Mouse (Mus musculus) c-Kit-positive CD71-positive TER-119-negative erythroid progenitor cells, embryonic 14.5 days (primary cell): ENCODE measurements around the gene Trip11.
"Not testable (repeated sequence)": the region's sequence is repeated elsewhere in the genome, so short reads cannot be mapped to it uniquely, and the experiment has no call there.

Experiments
- DNase-seq: peaks from one replicate; pipeline ENCODE4 v3.0.0-alpha.2; 2013; ENCODE audit warnings: low read depth

Gene Trip11

DNA sequence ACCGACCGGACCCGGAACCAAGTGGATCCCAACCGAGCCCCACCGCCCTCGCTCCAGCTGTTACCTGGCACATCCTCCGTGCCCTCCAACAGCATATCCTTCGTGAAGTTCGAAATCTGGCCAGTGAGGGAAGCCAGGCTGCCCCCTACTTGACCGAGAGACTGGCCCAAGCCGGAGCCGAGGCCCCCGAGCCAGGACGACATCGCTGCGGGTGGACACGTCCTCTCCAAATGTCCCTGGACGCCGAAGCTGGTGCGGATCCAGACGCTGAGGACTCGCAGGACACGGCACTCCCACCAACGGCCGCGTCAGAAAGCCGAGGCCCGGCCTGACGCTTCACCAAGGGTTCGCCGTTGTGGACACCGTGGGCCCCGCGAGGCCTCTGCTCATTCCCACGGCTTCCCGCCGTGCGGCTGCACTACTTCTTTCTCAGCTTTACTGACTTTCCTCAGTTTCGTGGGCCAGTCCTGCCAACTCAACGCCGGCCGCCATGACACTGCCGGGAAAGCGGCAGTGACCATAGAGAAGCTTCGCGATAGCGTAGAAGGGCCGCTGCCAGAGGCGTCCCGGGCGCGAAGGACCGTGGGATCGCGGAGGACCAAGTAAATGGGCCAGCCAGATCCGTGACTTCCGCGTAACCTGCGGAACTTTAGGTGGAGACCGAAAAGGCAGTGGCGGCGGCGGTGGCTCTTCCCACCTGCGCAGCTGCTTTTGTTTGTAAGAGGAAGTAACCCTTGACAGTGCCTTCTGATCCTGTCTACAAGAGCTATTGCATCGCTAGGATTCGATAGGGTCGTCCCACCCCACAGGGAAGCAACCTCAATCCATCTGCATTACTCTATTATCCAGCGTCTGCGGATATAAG lies at the start of gene Trip11:
Gene Trip11 (minus strand): TSS at position 642 of the 865 bp plus-strand sequence.
- peak; percentile 76 for DNase-seq

GRCm38 (mm10) chr12:101958960-101959780 lies 46.1 kb upstream of the Trip11 start:
- DNase-seq, result not testable (repeated sequence)

DNA sequence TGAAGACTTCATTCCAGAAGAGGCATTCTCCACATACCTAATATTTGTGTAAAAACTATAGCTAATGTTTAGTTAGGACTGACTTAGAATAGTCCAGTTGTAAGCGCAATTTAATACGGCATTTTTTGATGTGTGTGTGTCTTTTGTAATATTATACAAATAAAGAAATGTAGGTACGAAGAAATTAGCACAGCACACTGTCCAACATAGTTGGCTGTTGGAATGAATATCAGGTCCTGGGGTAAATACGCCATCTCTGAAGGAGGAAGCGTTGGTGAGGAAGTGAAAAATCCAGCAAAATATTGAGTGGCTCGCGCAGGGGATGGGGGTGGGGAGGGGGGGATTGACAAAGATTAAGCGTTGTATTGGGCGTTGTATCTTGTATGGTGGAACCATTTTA lies 45.5 kb upstream of the Trip11 start:
- no peak for DNase-seq

GRCm38 (mm10) chr12:101957942-101958544 lies 45.0 kb upstream of the Trip11 start, which contains the start of gene Atxn3:
TSS of gene Atxn3 (minus strand) at chr12:101958246.
- DNase-seq, result peak; percentile 91

DNA sequence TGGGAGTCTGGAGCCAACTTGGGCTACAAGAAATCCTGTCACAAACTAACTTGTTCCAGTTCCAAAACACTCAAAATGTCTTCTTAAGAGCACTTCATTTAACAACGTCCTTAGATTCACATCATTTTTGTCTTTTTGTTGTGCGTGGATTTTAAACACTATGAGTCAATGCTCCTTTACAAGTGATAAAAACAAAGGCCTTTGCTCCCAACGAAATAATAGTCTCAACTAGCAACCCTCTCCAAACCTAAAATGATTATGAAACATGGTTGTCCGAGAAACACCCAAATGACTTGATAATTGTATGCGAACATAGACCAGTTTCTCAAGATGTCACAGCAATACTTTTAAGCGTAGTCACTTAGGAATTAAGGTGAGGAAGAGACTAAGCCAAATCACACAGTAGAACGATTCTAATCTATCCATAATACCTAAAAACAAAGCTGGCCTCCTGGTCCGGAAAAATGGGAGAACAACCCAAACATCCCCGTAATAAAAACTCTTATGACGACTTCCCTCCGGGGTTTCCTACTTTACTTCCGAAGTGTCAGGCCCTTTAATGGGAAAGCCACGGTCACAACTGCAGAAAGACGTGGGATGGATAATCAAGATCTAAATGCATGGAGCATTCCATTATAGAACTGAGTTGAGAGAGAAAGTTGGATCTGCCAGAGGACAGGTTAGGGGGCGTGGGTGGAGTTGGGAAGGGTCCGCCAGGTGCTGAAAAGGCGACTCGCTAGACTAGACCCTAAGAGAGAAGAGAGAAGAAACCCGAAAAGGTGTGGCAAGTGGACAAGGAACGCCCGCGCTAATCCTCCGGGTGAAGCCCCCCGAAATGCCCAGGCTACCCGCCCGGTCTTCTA lies 44.2 kb upstream of the Trip11 start:
- peak; percentile 34 for DNase-seq

DNA sequence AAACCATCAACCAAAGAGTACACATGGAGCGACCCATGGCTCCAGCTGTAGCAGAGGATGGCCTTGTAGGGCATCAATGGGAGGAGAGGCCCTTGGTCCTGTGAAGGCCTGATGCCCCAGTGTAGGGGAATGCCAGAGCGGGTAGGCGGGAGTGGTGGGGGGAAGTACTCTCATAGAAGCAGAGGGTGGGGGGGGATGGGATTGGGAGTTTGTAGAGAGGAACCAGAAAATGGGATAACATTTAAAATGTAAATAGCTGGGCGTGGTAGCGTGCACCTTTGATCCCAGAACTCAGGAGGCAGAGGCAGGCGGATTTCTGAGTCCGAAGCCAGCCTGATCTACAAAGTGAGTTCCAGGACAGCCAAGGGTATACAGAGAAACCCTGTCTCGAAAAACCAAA lies 42.8 kb upstream of the Trip11 start:
- DNase-seq, result not testable (repeated sequence)

GRCm38 (mm10) chr12:101948801-101949200 lies 35.7 kb upstream of the Trip11 start:
- DNase-seq, result no peak

- DNase-seq, result no peak
Observed at GRCm38 (mm10) chr12:101947986-101948385, 34.9 kb upstream of the Trip11 start.

DNA sequence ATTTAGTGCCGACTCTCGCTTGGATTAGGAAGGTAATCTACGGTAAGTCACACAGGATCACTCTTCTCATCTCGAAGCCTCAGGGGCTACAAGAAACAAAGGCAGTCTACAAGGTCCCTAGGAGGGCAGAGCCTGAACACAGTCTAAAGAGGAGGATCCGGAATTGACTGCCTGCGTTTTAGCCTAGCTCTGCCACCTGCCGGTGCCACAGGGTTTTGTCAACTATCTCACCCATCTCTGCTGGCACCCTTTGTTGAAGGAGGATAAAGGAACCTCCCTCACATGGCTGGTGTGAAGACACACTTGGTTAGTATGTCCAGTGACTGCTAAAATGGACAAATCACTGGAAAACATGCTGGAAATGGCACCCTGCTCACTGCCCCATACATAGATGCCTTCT lies 24.5 kb upstream of the Trip11 start:
- no peak for DNase-seq

DNA sequence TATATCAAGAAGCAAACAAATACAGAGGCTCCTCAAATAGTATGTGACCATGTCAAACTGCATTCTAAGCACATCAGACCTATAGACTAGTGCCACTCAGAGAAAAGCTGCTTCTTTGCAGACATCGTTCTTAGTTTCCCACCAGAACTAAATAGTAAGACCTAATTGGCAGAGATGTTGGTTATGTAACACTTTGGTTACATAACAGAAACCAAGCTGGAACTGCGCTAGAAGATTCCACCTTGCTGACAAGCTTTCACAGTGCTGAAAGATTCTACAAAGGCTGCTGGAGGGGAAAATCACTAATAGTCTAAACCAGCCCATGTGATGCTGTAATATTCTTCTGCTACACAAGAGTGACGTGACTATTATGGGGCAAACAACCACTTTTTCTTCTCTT lies 22.2 kb upstream of the Trip11 start:
- no peak for DNase-seq

- no peak for DNase-seq
Observed at GRCm38 (mm10) chr12:101928423-101928822, 15.4 kb upstream of the Trip11 start.

DNA sequence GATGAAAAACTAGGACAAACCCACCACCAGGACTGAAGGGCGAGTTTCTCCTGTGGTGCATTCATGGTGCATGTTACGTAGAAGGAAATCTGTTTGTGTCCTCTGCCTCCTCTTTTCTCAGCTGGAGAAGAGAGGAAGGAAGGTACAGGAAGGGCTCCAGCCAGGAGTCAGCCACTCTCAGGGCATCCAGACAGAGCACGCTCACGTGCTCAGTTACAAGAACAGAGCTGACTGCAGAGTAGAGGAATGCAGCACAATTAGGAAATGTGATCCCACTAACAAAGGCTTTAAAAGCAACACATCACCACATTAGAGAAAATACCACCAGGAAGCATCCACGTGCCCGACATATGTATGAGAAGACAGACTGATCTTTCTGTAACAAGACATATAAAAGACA lies 9.2 kb upstream of the Trip11 start:
- no peak for DNase-seq

DNA sequence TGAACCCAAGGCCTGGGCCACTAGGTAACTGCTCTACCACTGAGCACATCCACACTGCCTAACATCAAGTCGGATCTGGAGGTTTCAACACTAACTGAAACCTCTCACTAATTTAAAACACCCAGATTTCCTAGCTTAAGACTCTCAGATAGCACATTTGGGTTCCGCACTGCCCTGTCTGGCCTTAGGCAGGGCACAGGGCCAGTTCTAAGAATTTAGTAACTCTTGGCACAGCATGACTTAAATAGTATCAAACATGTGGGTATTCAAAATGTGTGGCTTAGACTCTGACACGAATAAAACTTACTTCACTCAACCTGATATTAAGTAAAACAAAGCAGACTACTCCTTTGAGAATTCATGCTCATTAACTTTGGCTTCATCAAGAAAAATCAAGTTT lies 6.8 kb upstream of the Trip11 start:
- no peak for DNase-seq

- no peak for DNase-seq
Observed at GRCm38 (mm10) chr12:101917165-101917564, 4.1 kb upstream of the Trip11 start.

DNA sequence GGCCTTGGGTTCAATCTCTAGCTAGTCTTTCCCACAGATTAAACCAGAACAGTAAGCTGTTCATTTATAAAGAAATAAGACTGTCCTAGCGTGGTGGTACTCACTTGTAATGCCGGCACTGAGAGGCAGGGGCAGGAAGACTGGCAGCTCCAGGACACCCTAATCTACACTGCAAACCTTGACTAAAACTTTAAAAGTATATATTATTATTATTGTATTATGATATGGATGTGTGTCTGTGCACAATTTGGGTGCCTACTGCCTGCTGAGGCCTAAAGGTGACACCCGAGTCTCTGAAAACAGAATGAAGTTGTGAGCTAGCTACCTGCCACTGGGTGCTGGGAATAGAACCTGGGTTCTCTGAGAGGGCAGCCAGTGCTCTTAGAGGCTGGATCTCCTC lies 1.7 kb downstream of the Trip11 start:
- DNase-seq, result no peak

GRCm38 (mm10) chr12:101910360-101910759 lies 2.7 kb downstream of the Trip11 start:
- DNase-seq, result no peak

DNA sequence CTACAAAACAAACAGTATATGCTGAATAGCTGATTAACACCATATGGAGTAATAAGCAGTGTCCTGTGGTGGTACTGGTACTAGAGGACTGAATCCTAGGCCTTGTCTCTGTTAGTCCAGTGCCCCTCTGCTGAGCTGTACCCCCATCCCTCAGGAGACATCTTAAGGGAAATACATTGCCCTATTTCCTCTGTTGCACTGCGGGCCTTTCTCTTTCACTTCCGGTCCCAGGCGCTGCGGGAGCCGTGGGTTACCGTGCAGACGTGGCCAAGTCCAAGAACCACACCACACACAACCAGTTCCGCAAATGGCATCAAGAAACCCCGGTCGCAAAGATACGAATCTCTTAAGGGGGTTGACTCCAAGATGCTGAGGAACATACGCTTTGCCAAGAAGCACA lies 7.2 kb downstream of the Trip11 start:
- no peak for DNase-seq

DNA sequence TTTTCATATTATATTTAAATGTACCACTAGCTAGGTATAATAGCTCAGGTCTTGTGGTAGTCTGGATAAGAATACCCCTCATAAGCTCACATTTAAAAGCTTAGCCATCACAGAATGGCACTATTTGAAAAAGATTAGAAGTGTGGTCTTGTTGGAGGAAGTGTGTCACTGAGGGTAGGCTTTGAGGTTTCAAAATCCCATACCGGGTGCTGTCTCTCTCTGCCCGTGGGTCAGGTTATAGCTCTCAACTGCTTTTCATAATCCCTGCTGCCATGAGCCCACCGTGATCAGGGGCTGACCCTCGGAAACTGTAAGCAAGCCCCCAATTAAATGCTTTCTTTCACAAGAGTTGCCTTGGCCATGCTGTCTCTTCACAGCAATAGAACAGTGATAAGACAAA lies 8.2 kb downstream of the Trip11 start:
- DNase-seq, result no peak

- no peak for DNase-seq
Observed at GRCm38 (mm10) chr12:101904170-101904569, 8.9 kb downstream of the Trip11 start.

DNA sequence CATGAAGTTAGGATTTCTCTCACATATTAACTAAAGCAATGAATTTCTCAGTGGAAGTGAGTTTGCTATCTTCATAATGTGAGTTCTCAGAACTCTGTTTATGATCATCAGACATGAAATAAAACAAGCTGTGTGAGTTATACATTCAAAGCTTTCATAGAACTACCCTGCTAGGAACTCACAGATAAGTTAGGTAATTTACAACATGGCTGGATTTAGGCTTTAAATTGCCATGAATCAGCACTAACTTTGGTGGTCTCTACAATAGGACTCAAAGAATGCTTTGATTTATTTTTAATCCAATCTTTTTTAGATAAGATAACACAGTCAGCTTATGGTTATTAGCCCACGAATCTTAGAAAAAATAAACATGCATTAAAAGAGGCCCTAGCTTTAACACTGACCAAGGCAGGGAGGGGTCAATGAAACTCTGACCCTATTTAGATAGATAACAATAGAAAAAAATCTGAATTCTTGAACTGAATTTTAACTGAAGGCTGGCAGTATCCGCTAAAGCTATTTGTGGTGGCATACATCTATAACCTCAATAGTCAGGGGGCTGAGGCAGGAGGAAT lies 13.3 kb downstream of the Trip11 start:
- DNase-seq, result no peak

GRCm38 (mm10) chr12:101898966-101899365 lies 14.1 kb downstream of the Trip11 start:
- DNase-seq, result no peak
